Mouse (Mus musculus) cerebral cortex, adult 2 months (tissue): ENCODE results near the gene Fibp.

Experiments used
- WGBS: fragments of 180-500 bp; shearing (Covaris S2); methylation state at CpG from one replicate; pipeline ENCODE4 v1.1.7; 2018; 5-methylcytosine and 5-hydroxymethylcytosine counted together

The Fibp gene

GRCm38 (mm10) chr19:5463791-5464562 is 3.6 kb downstream of the Fibp start:
- 28% methylated on average over 15 of the region's 15 CpGs for WGBS

- 93% methylated on average over 8 of the region's 8 CpGs for WGBS
Observed at GRCm38 (mm10) chr19:5465037-5465436, 4.6 kb downstream of the Fibp start.

GRCm38 (mm10) chr19:5466916-5467500 is 6.6 kb downstream of the Fibp start:
- 74% methylated on average over 6 of the region's 6 CpGs for WGBS

GRCm38 (mm10) chr19:5468374-5468773 is 8.0 kb downstream of the Fibp start, which contains the start of gene Ctsw:
Gene Ctsw (minus strand): TSS chr19:5468507.
- WGBS: 48% methylated on average over 5 of the region's 5 CpGs

GRCm38 (mm10) chr19:5471846-5472245 is 11.4 kb downstream of the Fibp start:
- 54% methylated on average over 5 of the region's 5 CpGs for WGBS

GRCm38 (mm10) chr19:5472857-5473256 is 12.4 kb downstream of the Fibp start:
- 80% methylated on average over 3 of the region's 3 CpGs for WGBS

- WGBS: 6% methylated on average over 22 of the region's 22 CpGs
Observed at GRCm38 (mm10) chr19:5473720-5474119, 13.3 kb downstream of the Fibp start, which contains the start of gene Efemp2. Gene Efemp2 (plus strand): TSS chr19:5473954.

- 2% methylated on average over 62 of the region's 68 CpGs for WGBS
Observed at GRCm38 (mm10) chr19:5474281-5475068, 14.1 kb downstream of the Fibp start.

- WGBS: 26% methylated on average over 13 of the region's 13 CpGs
Observed at GRCm38 (mm10) chr19:5475069-5475714, 14.8 kb downstream of the Fibp start.

- 70% methylated on average over 10 of the region's 10 CpGs for WGBS
Observed at GRCm38 (mm10) chr19:5477004-5477667, 16.7 kb downstream of the Fibp start.

GRCm38 (mm10) chr19:5477668-5478300 is 17.4 kb downstream of the Fibp start:
- whole genome bisulfite sequencing: 73% methylated on average over 18 of the region's 18 CpGs

- WGBS: 87% methylated on average over 10 of the region's 10 CpGs
Observed at GRCm38 (mm10) chr19:5480016-5480415, 19.6 kb downstream of the Fibp start.

- 94% methylated on average over 10 of the region's 10 CpGs for WGBS
Observed at GRCm38 (mm10) chr19:5481398-5481797, 21.0 kb downstream of the Fibp start.

GRCm38 (mm10) chr19:5483386-5484359 is 23.3 kb downstream of the Fibp start:
- 91% methylated on average over 19 of the region's 19 CpGs for WGBS

GRCm38 (mm10) chr19:5484496-5484895 is 24.1 kb downstream of the Fibp start:
- 88% methylated on average over 5 of the region's 5 CpGs for WGBS

GRCm38 (mm10) chr19:5485371-5485770 is 25.0 kb downstream of the Fibp start:
- 81% methylated on average over 8 of the region's 8 CpGs for WGBS

- WGBS: 90% methylated on average over 7 of the region's 7 CpGs
Observed at GRCm38 (mm10) chr19:5485821-5486220, 25.4 kb downstream of the Fibp start.

- WGBS: 68% methylated on average over 8 of the region's 8 CpGs
Observed at GRCm38 (mm10) chr19:5486286-5486685, 25.9 kb downstream of the Fibp start.

- WGBS: 78% methylated on average over 4 of the region's 4 CpGs
Observed at GRCm38 (mm10) chr19:5486771-5487170, 26.4 kb downstream of the Fibp start.
